9 mouse cellular contexts compared by ENCODE assay signal in genomic region chr8:11375749-11376438, GRCm38 (mm10).
DNase-seq lines count a peak whose midpoint lies in the region.
"Had no signal": no experiment of that assay in that cellular context is flagged by ENCODE, and none has a peak within 500 bp of the region (broad histone marks: within the 10 kb centered on the region; RNA-seq: fewer than 3 reads in every experiment).

No protein-coding gene starts in this region.

- DNase-seq in heart, embryonic 10.5 days (ENCODE audit: low spot score), result no peak
- no peak for DNase-seq in heart, postnatal 25 days (ENCODE audit: low spot score)
- DNase-seq in right cerebral cortex, adult 18-20 months, result peak; percentile 23
- no peak for DNase-seq in right cerebral cortex, adult 2 months (ENCODE audit: low spot score in 2 of 2)
- peak; percentile 96 for DNase-seq in fibroblast of lung, adult 2 months (ENCODE audit: low read depth)
- DNase-seq in MN1 (ENCODE audit: low spot score), result no peak
- DNase-seq in left cerebral cortex, adult 18-20 months (ENCODE audit: low spot score in 2 of 2), result no peak
- DNase-seq in ovary, postnatal 36 days (ENCODE audit: low spot score), result no peak
- DNase-seq: liver, postnatal 0 days had no signal

- H3K36me3 ChIP-seq in heart, embryonic 10.5 days, result peaks cover 7% of the 10 kb centered on the region; the same call in 1 of the 2 replicates

- peaks cover 85% of the 10 kb centered on the region for H3K4me1 ChIP-seq in heart, embryonic 10.5 days

- intact Hi-C loops in heart, postnatal 25 days (cut with DNase I), result no loop called here

- no peaks in the 10 kb centered on the region for H3K9me3 ChIP-seq in heart, embryonic 10.5 days

- no peak overlapping the region for H3K4me3 ChIP-seq in heart, embryonic 10.5 days

- H3K27ac ChIP-seq in heart, embryonic 10.5 days, result peak overlapping the region; percentile 70

- WGBS in heart, embryonic 10.5 days, result 59% methylated on average over 18 of the region's 18 CpGs

- H3K27me3 ChIP-seq in heart, embryonic 10.5 days (ENCODE audit: insufficient read depth, poor library complexity, severe bottlenecking), result no peaks in the 10 kb centered on the region

Comparison
In these comparisons a context has a peak if more than half of its experiments do, and no peak if none do; other contexts are left out.
1. DNase-seq: peak in right cerebral cortex, adult 18-20 months (single experiment) and fibroblast of lung, adult 2 months (single experiment); none in heart, embryonic 10.5 days (single experiment), heart, postnatal 25 days (single experiment), right cerebral cortex, adult 2 months (0 of 2), MN1 (single experiment), left cerebral cortex, adult 18-20 months (0 of 2) and ovary, postnatal 36 days (single experiment).